Mouse (Mus musculus) adrenal gland, adult 18-20 months (tissue): ENCODE results near the gene Eno2. TPM values are rescaled to one million over a fixed set of nuclear protein-coding genes. Genes with fewer than 3 reads are reported as not detected.

Source experiments
- DNase-seq, 2 experiments: peaks; one replicate each; pipeline ENCODE4 v3.0.0; 2021 to 2022; ENCODE audit warnings: low spot score in 2 of 2
- microRNA-seq, 2 experiments: library from miRNA; unstranded; fragments of <30 nt; microRNA quantifications; one replicate each; pipeline ENCODE4 v1.2.0; 2021; ENCODE audit warnings: borderline number of aligned reads in 2 of 2
- total RNA-seq, 2 experiments: library from RNA; stranded (reverse); gene quantifications; 1 replicate in 1 of 2; 2 replicates in 1 of 2; pipeline ENCODE4 v1.2.3; 2021

Eno2 gene
- total RNA-seq, 2 experiments from 2014 or later = 19.8 to 37.7 TPM

DNA sequence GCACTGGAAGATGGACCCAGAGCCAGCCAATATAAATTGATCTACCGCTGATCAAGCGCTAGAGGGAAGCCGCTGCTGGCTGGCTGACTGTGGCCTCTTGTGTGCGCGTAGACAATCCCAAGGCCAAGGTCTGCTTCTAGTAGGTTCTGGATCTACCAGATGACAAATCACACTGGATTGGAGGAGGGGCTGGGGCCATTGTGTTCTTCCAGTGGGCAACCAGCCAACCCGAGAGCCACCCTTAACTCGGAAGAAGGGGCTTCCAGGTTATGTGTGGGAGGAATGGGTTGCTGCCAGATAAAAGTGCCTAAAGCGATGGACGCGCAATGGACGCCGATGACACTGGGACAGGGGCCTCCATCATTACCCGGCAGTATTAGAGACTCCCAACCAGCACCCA lies 51.5 kb downstream of the Eno2 start:
- DNase-seq = no peak

DNA sequence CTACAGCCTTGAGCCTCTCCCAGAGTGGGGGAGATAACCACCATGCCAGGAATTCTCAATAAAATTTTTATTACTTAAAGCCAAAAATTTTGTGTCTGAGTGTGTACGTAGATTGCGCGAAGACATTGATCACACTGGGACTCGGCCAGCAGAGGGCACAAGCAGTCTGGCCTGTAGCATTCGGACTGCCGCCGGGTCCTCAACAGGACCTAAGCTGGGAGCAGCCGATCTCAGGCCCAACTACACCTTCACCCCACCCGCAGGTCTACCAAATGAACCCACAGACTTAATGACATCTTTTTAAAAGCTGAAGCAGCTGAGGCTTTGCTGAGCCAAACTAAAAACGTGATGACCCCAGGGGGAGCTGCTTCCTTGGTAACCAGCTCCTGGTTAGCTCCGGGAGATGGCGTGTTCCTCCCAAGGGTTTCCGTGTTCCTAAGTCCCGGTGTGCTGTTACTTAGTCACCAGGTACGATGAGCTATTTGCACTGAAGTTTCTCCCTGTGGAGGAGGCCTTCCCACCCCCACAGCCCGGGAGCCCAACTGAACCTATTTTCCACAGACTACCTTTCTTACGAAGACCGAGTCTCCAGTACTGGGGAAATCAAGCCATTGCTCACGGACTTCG lies 52.5 kb downstream of the Eno2 start:
- DNase-seq = peak in 1 of 2 experiments; percentile 57

DNA sequence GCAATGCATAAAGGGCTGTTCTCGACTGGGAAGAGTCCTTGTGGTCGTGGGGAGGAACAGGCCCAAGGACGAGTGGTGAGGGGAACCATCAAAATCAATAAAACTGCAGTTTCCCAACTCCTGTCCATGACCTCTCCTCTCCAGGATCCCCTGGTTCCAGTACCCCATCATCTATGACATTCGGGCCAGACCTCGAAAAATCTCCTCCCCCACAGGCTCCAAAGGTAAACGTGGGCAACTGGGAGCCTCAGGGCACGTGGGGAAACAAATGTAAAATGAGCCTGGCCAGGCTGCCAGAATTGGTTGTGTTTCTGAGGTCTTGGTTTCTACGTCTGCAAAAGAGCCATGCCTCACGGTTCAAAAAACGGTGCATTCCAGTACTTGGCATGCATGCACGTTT lies 56.6 kb downstream of the Eno2 start:
- no peak for DNase-seq

DNA sequence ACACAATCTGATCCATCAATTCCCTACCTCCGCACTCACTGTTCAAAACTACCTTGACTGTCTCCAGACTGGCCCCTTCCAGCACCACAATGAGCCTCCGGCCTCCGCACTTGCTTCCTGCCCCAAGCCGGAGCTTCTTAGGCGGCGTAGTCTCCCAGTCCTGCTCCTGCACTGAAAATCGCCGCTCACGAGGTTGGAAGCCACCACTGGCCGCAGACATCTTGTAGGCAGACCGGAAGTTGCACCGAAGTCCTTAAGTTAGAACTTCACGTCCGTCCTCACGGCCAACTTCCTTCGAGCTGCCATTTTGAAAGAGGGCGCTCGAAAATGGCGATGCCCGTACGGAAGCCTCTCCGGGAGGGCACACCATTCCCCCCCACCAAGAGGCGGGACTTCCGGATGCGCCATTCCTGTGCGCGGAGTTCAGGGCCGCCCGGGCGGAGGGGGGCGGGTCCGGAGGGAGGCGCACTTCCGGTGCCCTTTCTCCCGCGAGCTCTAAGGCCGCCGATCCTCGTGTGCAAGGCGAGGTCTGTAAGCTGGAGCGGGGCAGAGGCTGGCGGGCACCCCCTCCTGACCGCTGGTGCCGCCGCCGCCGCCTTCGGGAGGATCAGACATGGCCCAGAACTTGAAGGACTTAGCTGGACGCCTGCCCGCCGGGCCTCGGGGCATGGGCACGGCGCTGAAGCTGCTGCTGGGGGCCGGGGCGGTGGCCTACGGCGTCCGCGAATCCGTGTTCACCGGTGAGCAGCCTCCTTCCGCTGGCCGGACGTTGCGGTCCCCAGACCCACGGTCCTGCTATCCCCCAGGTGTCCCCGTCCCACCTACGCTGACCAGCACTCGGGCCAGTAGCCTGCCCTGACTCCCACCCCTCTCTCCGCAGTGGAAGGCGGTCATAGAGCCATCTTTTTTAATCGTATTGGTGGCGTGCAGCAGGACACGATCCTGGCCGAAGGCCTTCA lies 57.4 kb downstream of the Eno2 start, which contains the start of the genes Emg1 and Phb2:
Emg1 (minus strand) TSS at position 355 of the 959 bp plus-strand sequence.
Phb2 (plus strand) TSS at position 513 of the 959 bp plus-strand sequence.
- DNase-seq = peak; percentile 98 to 99

Small RNA genes within 50 kb of the gene (microRNA-seq; reads per million reads assigned to microRNA genes)
- gene Mir141 (2.8 to 11.0 reads per million in 2 experiments), gene Mir200c (30.7 to 41.6 reads per million in 2 experiments)

Other genes starting within 250 kb of the Eno2 start
- gene C1s1, start 227.3 kb downstream of the Eno2 start, total RNA-seq = 10 to 100 TPM; 48.3 to 69.2 TPM
- 10 to 100 TPM in 1 of 2 experiments, 1 to 10 TPM in 1; 6.7 to 12.3 TPM for gene C1rb, start 199.4 kb downstream of the Eno2 start, total RNA-seq
- gene C1s2, start 133.6 kb downstream of the Eno2 start, total RNA-seq = 1 to 10 TPM; 2.0 to 2.8 TPM
- 100 to 1,000 TPM in 1 of 2 experiments, 10 to 100 TPM in 1; 92.9 to 108 TPM for gene Lpcat3, start 106.6 kb downstream of the Eno2 start, total RNA-seq
- gene Emg1, start 57.5 kb downstream of the Eno2 start, total RNA-seq = 10 to 100 TPM; 81.0 to 86.4 TPM
- gene Phb2, start 57.3 kb downstream of the Eno2 start, total RNA-seq = 100 to 1,000 TPM; 285 to 301 TPM
- 10 to 100 TPM in 1 of 2 experiments, 1 to 10 TPM in 1; 9.8 to 11.5 TPM for gene Ptpn6, start 31.0 kb downstream of the Eno2 start, total RNA-seq
- gene Grcc10, start 28.3 kb downstream of the Eno2 start, total RNA-seq = 100 to 1,000 TPM; 341 to 388 TPM
- not detected for gene Gm45234, start 13.7 kb downstream of the Eno2 start, total RNA-seq
- gene Atn1, start 13.1 kb downstream of the Eno2 start, total RNA-seq = 10 to 100 TPM; 78.4 to 80.2 TPM
- gene Lrrc23, start 10.1 kb upstream of the Eno2 start, total RNA-seq = under 1 TPM in 1 of 2 experiments, not detected in 1; 0.90 TPM
- gene Spsb2, start 39.0 kb upstream of the Eno2 start, total RNA-seq = 10 to 100 TPM; 17.3 to 18.9 TPM
- gene Tpi1, start 44.6 kb upstream of the Eno2 start, total RNA-seq = 100 to 1,000 TPM; 383 to 517 TPM
- gene Usp5, start 59.8 kb upstream of the Eno2 start, total RNA-seq = 100 to 1,000 TPM; 107 to 128 TPM
- gene Cdca3, start 59.9 kb upstream of the Eno2 start, total RNA-seq = 1 to 10 TPM in 1 of 2 experiments, under 1 TPM in 1; 0.77 to 2.7 TPM
- gene Gnb3, start 70.6 kb upstream of the Eno2 start, total RNA-seq = 1 to 10 TPM; 9.2 to 9.6 TPM
- gene P3h3, start 88.1 kb upstream of the Eno2 start, total RNA-seq = 10 to 100 TPM; 24.1 to 24.4 TPM
- 1 to 10 TPM in 1 of 2 experiments, under 1 TPM in 1; 0.76 to 1.8 TPM for gene Gpr162, start 94.3 kb upstream of the Eno2 start, total RNA-seq
- gene Cd4, start 118.5 kb upstream of the Eno2 start, total RNA-seq = 1 to 10 TPM in 1 of 2 experiments, under 1 TPM in 1; 0.36 to 1.8 TPM
- 1 to 10 TPM; 1.4 to 2.6 TPM for gene Lag3, start 142.0 kb upstream of the Eno2 start, total RNA-seq
- gene Ptms, start 150.4 kb upstream of the Eno2 start, total RNA-seq = 100 to 1,000 TPM; 770 to 874 TPM
- 100 to 1,000 TPM; 298 to 321 TPM for gene Mlf2, start 161.7 kb upstream of the Eno2 start, total RNA-seq
- 100 to 1,000 TPM; 112 to 141 TPM for gene Cops7a, start 195.9 kb upstream of the Eno2 start, total RNA-seq
- gene Pianp, start 227.0 kb upstream of the Eno2 start, total RNA-seq = 1 to 10 TPM; 1.6 to 3.0 TPM
- 10 to 100 TPM; 56.0 to 56.1 TPM for gene Zfp384, start 239.5 kb upstream of the Eno2 start, total RNA-seq